10 mouse cellular contexts compared by ENCODE assay signal in the genomic region with DNA sequence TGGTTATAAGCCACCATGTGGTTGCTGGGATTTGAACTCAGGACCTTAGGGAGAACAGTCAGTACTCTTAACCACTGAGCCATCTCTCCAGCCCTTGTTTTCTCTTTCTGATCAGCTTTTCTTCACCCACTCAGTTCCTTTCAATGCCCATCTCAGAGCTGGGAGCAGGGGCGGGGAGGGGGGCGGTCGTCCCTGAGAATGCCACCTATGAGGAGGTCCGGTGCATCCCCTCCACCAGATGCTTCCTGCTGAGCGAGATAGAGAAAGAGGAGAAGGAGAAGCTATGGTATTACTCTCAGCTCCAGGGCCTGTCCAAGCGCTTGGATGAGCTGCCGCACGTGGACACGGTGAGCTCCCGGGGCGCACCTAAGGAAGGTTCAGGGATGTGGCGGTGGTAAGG. TPM values are rescaled to one million over a fixed set of nuclear protein-coding genes. Genes with fewer than 3 reads are reported as not detected.
DNase-seq lines count a peak whose midpoint lies in the region; ATAC-seq lines count a peak whose summit lies in the region.
"Had no signal": no experiment of that assay in that cellular context is flagged by ENCODE, and none has a peak within 500 bp of the region (broad histone marks: within the 10 kb centered on the region; RNA-seq: fewer than 3 reads in every experiment).

No protein-coding gene starts in this region.

- no peak for ATAC-seq in neural tube, embryonic 11.5 days (ENCODE audit: insufficient read depth, low FRiP score, low TSS enrichment)
- no peak for ATAC-seq in forebrain, embryonic 14.5 days
- no peak for ATAC-seq in limb, embryonic 15.5 days (ENCODE audit: insufficient number of reproducible peaks, low FRiP score, low TSS enrichment, low read depth)
- ATAC-seq in neural tube, embryonic 14.5 days (ENCODE audit: low read depth), result no peak

- peaks cover 12% of the 10 kb centered on the region for H3K4me1 ChIP-seq in neural tube, embryonic 11.5 days (ENCODE audit: control insufficient read depth, insufficient read depth, low read length)
- peaks cover 20% of the 10 kb centered on the region for H3K4me1 ChIP-seq in forebrain, embryonic 14.5 days (ENCODE audit: control insufficient read depth, insufficient read depth, low read length)
- peaks cover 9% of the 10 kb centered on the region for H3K4me1 ChIP-seq in limb, embryonic 15.5 days
- peaks cover 25% of the 10 kb centered on the region for H3K4me1 ChIP-seq in neural tube, embryonic 14.5 days (ENCODE audit: control insufficient read depth, insufficient read depth, low read length)

- H3K27me3 ChIP-seq in neural tube, embryonic 11.5 days (ENCODE audit: control insufficient read depth, insufficient read depth, low read length), result peaks cover 12% of the 10 kb centered on the region
- no peaks in the 10 kb centered on the region for H3K27me3 ChIP-seq in forebrain, embryonic 14.5 days (replicated peaks; ENCODE audit: control insufficient read depth, insufficient read depth, low read length)
- peaks cover 73% of the 10 kb centered on the region for H3K27me3 ChIP-seq in limb, embryonic 15.5 days
- no peaks in the 10 kb centered on the region for H3K27me3 ChIP-seq in neural tube, embryonic 14.5 days (ENCODE audit: control insufficient read depth, insufficient read depth, low read length)

- peaks cover 26% of the 10 kb centered on the region for H3K36me3 ChIP-seq in neural tube, embryonic 11.5 days (ENCODE audit: control insufficient read depth, insufficient read depth, low read length)
- peaks cover 79% of the 10 kb centered on the region for H3K36me3 ChIP-seq in forebrain, embryonic 14.5 days (ENCODE audit: control insufficient read depth, insufficient read depth, low read length)
- 0 out of 2 replicates have a peak, but pooled peaks cover 5% of the 10 kb centered on the region for H3K36me3 ChIP-seq in limb, embryonic 15.5 days
- peaks cover 62% of the 10 kb centered on the region for H3K36me3 ChIP-seq in neural tube, embryonic 14.5 days (ENCODE audit: control insufficient read depth, insufficient read depth, low read length)

- DNase-seq in neural tube, embryonic 11.5 days (ENCODE audit: low spot score), result no peak
- DNase-seq in neural tube, embryonic 10.5 days (ENCODE audit: extremely low spot score, low spot score), result no peak
- no peak for DNase-seq in forebrain, embryonic 14.5 days (ENCODE audit: low spot score)
- no peak for DNase-seq in right cerebral cortex, adult 18-20 months
- DNase-seq in kidney, adult 9 months, result no peak
- no peak for DNase-seq in adrenal gland, adult 2 months
- DNase-seq: cerebellum, adult 11 months; gastrocnemius, postnatal 36 days had no signal

- H3K4me3 ChIP-seq in neural tube, embryonic 11.5 days (ENCODE audit: low read depth, low read length), result peak overlapping the region; percentile 8; the same call in 1 of the 2 replicates
- H3K4me3 ChIP-seq in forebrain, embryonic 14.5 days (ENCODE audit: low read depth, low read length), result peak overlapping the region; percentile 4; the same call in 1 of the 2 replicates
- no peak overlapping the region for H3K4me3 ChIP-seq in limb, embryonic 15.5 days
- H3K4me3 ChIP-seq in neural tube, embryonic 14.5 days (ENCODE audit: low read depth, low read length), result 0 out of 2 replicates have a peak overlapping the region, but pooled peaks have one; percentile 7

- no peak overlapping the region for H3K27ac ChIP-seq in neural tube, embryonic 11.5 days (ENCODE audit: low read depth, low read length)
- H3K27ac ChIP-seq in forebrain, embryonic 14.5 days (ENCODE audit: low read depth, low read length), result no peak overlapping the region
- no peak overlapping the region for H3K27ac ChIP-seq in limb, embryonic 15.5 days
- H3K27ac ChIP-seq in neural tube, embryonic 14.5 days (ENCODE audit: low read depth, low read length), result no peak overlapping the region

- no peaks in the 10 kb centered on the region for H3K9me3 ChIP-seq in neural tube, embryonic 11.5 days (ENCODE audit: control insufficient read depth, low read length)
- no peaks in the 10 kb centered on the region for H3K9me3 ChIP-seq in forebrain, embryonic 14.5 days (replicated peaks; ENCODE audit: control insufficient read depth, low read length)
- no peaks in the 10 kb centered on the region for H3K9me3 ChIP-seq in limb, embryonic 15.5 days
- no peaks in the 10 kb centered on the region for H3K9me3 ChIP-seq in neural tube, embryonic 14.5 days (ENCODE audit: control insufficient read depth, low read length)

- H3K9ac ChIP-seq in neural tube, embryonic 11.5 days (ENCODE audit: low read length), result no peak overlapping the region
- H3K9ac ChIP-seq in forebrain, embryonic 14.5 days (ENCODE audit: low read length), result no peak overlapping the region
- no peak overlapping the region for H3K9ac ChIP-seq in limb, embryonic 15.5 days
- peak overlapping the region; percentile 34; the same call in 1 of the 2 replicates for H3K9ac ChIP-seq in neural tube, embryonic 14.5 days (replicated peaks; ENCODE audit: low read depth, low read length)

- 18% methylated on average over 12 of the region's 12 CpGs for WGBS in neural tube, embryonic 11.5 days
- 36% methylated on average over 12 of the region's 12 CpGs for WGBS in forebrain, embryonic 14.5 days
- 16% methylated on average over 12 of the region's 12 CpGs for WGBS in limb, embryonic 15.5 days
- 25% methylated on average over 12 of the region's 12 CpGs for WGBS in neural tube, embryonic 14.5 days

- H3K4me2 ChIP-seq in neural tube, embryonic 11.5 days (ENCODE audit: low read depth), result peak overlapping the region; percentile 26; the same call in 1 of the 2 replicates
- peak overlapping the region; percentile 1; the same call in 1 of the 2 replicates for H3K4me2 ChIP-seq in forebrain, embryonic 14.5 days (ENCODE audit: low read length)
- H3K4me2 ChIP-seq in limb, embryonic 15.5 days, result peak overlapping the region; percentile 12; the same call in 1 of the 2 replicates
- peak overlapping the region; percentile 29; the same call in 1 of the 2 replicates for H3K4me2 ChIP-seq in neural tube, embryonic 14.5 days (ENCODE audit: low read depth, low read length)

RNA-seq across cellular contexts. Expression of gene Apc2, which starts 8.7 kb away (rescaled TPM):
- polyA plus RNA-seq in neural tube, embryonic 11.5 days (2014; fragmentation: Nextera tagmentation; extraction: Ambion mirVana), result 81.4 and 81.7 TPM in 2 replicates
- 154 and 213 TPM in 2 replicates for polyA plus RNA-seq in forebrain, embryonic 14.5 days (2014; fragmentation: Nextera tagmentation; extraction: Ambion mirVana)
- 1.5 TPM in 2 replicates for polyA plus RNA-seq in limb, embryonic 15.5 days (2015; fragmentation: Nextera tagmentation; extraction: Ambion mirVana)
- polyA plus RNA-seq in neural tube, embryonic 14.5 days (2014; fragmentation: Nextera tagmentation; extraction: Ambion mirVana), result 169 and 231 TPM in 2 replicates
- 1 to 10 TPM in 1 of 2 experiments, under 1 TPM in 1; 0.72 to 3.0 TPM for total RNA-seq in adrenal gland, adult 2 months (2021)
- 2.5 and 4.0 TPM in 2 replicates for polyA plus RNA-seq in adrenal gland, adult 2 months (2012; rRNA removed)

RNA-seq across cellular contexts. Expression of gene Rps15, which starts 12.2 kb away (rescaled TPM):
- 857 and 860 TPM in 2 replicates for polyA plus RNA-seq in neural tube, embryonic 11.5 days (2014; fragmentation: Nextera tagmentation; extraction: Ambion mirVana)
- polyA plus RNA-seq in forebrain, embryonic 14.5 days (2014; fragmentation: Nextera tagmentation; extraction: Ambion mirVana), result 694 and 922 TPM in 2 replicates
- polyA plus RNA-seq in limb, embryonic 15.5 days (2015; fragmentation: Nextera tagmentation; extraction: Ambion mirVana), result 842 and 925 TPM in 2 replicates
- polyA plus RNA-seq in neural tube, embryonic 14.5 days (2014; fragmentation: Nextera tagmentation; extraction: Ambion mirVana), result 537 and 599 TPM in 2 replicates
- 1,000 to 10,000 TPM; 1,320 to 1,332 TPM for total RNA-seq in adrenal gland, adult 2 months (2021)
- 1,020 and 1,031 TPM in 2 replicates for polyA plus RNA-seq in adrenal gland, adult 2 months (2012; rRNA removed)

RNA-seq across cellular contexts. Expression of gene 2310011J03Rik, which starts 15.9 kb away (rescaled TPM):
- polyA plus RNA-seq in neural tube, embryonic 11.5 days (2014; fragmentation: Nextera tagmentation; extraction: Ambion mirVana), result 37.3 and 40.5 TPM in 2 replicates
- 39.2 and 40.8 TPM in 2 replicates for polyA plus RNA-seq in forebrain, embryonic 14.5 days (2014; fragmentation: Nextera tagmentation; extraction: Ambion mirVana)
- polyA plus RNA-seq in limb, embryonic 15.5 days (2015; fragmentation: Nextera tagmentation; extraction: Ambion mirVana), result 54.4 and 56.0 TPM in 2 replicates
- polyA plus RNA-seq in neural tube, embryonic 14.5 days (2014; fragmentation: Nextera tagmentation; extraction: Ambion mirVana), result 21.3 and 23.8 TPM in 2 replicates
- 10 to 100 TPM; 21.6 to 32.5 TPM for total RNA-seq in adrenal gland, adult 2 months (2021)
- 57.0 and 61.7 TPM in 2 replicates for polyA plus RNA-seq in adrenal gland, adult 2 months (2012; rRNA removed)

RNA-seq across cellular contexts. Expression of gene Pcsk4, which starts 24.8 kb away (rescaled TPM):
- polyA plus RNA-seq in neural tube, embryonic 11.5 days (2014; fragmentation: Nextera tagmentation; extraction: Ambion mirVana), result 2.0 and 2.4 TPM in 2 replicates
- polyA plus RNA-seq in forebrain, embryonic 14.5 days (2014; fragmentation: Nextera tagmentation; extraction: Ambion mirVana), result 1.6 and 2.4 TPM in 2 replicates
- 4.3 and 5.0 TPM in 2 replicates for polyA plus RNA-seq in limb, embryonic 15.5 days (2015; fragmentation: Nextera tagmentation; extraction: Ambion mirVana)
- 4.9 and 5.1 TPM in 2 replicates for polyA plus RNA-seq in neural tube, embryonic 14.5 days (2014; fragmentation: Nextera tagmentation; extraction: Ambion mirVana)
- total RNA-seq in adrenal gland, adult 2 months (2021), result 1 to 10 TPM; 1.8 to 3.4 TPM
- 15.9 and 19.6 TPM in 2 replicates for polyA plus RNA-seq in adrenal gland, adult 2 months (2012; rRNA removed)

RNA-seq across cellular contexts. Expression of gene Reep6, which starts 25.3 kb away (rescaled TPM):
- polyA plus RNA-seq in neural tube, embryonic 11.5 days (2014; fragmentation: Nextera tagmentation; extraction: Ambion mirVana), result 4.2 and 5.5 TPM in 2 replicates
- 2.3 and 2.7 TPM in 2 replicates for polyA plus RNA-seq in forebrain, embryonic 14.5 days (2014; fragmentation: Nextera tagmentation; extraction: Ambion mirVana)
- polyA plus RNA-seq in limb, embryonic 15.5 days (2015; fragmentation: Nextera tagmentation; extraction: Ambion mirVana), result 13.8 and 16.1 TPM in 2 replicates
- polyA plus RNA-seq in neural tube, embryonic 14.5 days (2014; fragmentation: Nextera tagmentation; extraction: Ambion mirVana), result 3.9 and 5.4 TPM in 2 replicates
- total RNA-seq in adrenal gland, adult 2 months (2021), result 10 to 100 TPM; 11.1 to 15.6 TPM
- 11.3 and 15.7 TPM in 2 replicates for polyA plus RNA-seq in adrenal gland, adult 2 months (2012; rRNA removed)

Comparison
In these comparisons a context has a peak if more than half of its experiments do, and no peak if none do; other contexts are left out.
1. RNA of gene Apc2, which starts 8.7 kb away (polyA plus RNA-seq): 169 to 231 TPM in neural tube, embryonic 14.5 days, 154 to 213 TPM in forebrain, embryonic 14.5 days and 81.4 to 81.7 TPM in neural tube, embryonic 11.5 days; 2.5 to 4.0 TPM in adrenal gland, adult 2 months and 1.5 TPM in limb, embryonic 15.5 days; every median in the first group is over 10 times any median in the second.
2. Peak in every context shown above with its lines, with median percentiles within 50 percentile points of each other: H3K4me2 ChIP-seq.